Mouse (Mus musculus) heart, embryonic 10.5 days (tissue): Measurements from ENCODE around the gene Pf4. TPM values are rescaled to one million over a fixed set of nuclear protein-coding genes. Genes with fewer than 3 reads are reported as not detected.

Experiments used
- DNase-seq: peaks from one replicate; pipeline ENCODE4 v3.0.0-alpha.2; 2017; ENCODE audit warnings: low spot score
- H3K27ac ChIP-seq: fragments of 300-500 bp; sonication (generic); 2 replicates; pipeline ENCODE4 v1.5.1; 2016; ENCODE audit warnings: mild to moderate bottlenecking
- H3K27me3 ChIP-seq: fragments of 300-500 bp; sonication (generic); 2 replicates; pipeline ENCODE4 v1.6.1; 2016; ENCODE audit warnings: mild to moderate bottlenecking; ENCODE audit not compliant: poor library complexity, insufficient read depth, severe bottlenecking
- H3K36me3 ChIP-seq: fragments of 300-500 bp; sonication (generic); 2 replicates; pipeline ENCODE4 v1.6.1; 2016; ENCODE audit warnings: mild to moderate bottlenecking, moderate library complexity
- H3K4me1 ChIP-seq: fragments of 300-500 bp; sonication (generic); 2 replicates; pipeline ENCODE4 v1.6.1; 2016; ENCODE audit warnings: mild to moderate bottlenecking
- H3K4me3 ChIP-seq: fragments of 300-500 bp; sonication (generic); 2 replicates; pipeline ENCODE4 v1.5.1; 2016; ENCODE audit warnings: mild to moderate bottlenecking, moderate library complexity
- H3K9me3 ChIP-seq: fragments of 300-500 bp; sonication (generic); 2 replicates; pipeline ENCODE4 v1.6.1; 2016; ENCODE audit warnings: mild to moderate bottlenecking, moderate library complexity
- WGBS: fragments of 180-500 bp; shearing (Covaris S2); methylation state at CpG from one replicate; pipeline ENCODE4 v1.1.7; 2016; 5-methylcytosine and 5-hydroxymethylcytosine counted together
- polyA plus RNA-seq: library from polyadenylated mRNA; unstranded; fragments of >200 nt; fragmentation: Nextera tagmentation; extraction: Ambion mirVana; gene quantifications from 2 replicates; pipeline ENCODE4 v1.2.1, GENCODE M21; 2016

The Pf4 gene
- polyA plus RNA-seq, 1 experiment from 2014 or later: 81.1 TPM

DNA sequence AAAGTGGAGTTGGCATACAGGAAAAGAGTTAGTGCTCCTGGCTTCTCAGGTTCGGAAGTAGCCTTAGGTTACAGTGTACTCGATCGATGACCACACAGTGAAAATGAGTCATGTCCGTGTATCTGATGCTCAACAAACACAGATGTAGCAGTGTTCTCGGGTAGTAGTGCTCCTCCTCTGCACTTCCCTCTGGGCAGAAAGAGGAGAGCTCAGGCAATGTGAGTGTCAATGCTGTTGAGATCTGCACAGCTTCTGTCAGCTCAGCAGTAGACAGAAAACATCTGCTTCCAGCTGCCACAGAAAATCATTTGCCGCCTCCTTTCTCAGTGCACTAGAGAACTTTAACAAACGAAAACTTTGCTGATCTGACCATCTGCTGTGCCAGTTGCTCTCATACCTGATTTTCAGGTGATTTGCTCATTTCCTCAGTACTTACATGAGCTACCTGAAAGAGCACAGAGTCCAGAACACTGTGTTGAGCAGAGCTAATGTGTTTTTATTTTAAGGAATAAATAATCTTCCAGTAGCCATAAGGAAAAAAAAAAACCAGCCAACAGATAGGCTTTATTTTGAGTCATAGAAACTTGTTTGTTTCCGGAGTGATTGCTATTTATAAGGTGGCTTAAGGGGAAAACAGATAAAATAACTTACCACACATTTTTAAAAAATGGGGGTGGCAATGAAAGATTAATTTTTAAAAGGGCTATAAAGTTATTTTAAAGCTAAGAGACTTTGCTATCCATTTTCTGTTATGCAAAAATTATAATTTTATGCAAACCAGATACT is 6.2 kb upstream of the Pf4 start:
- no peak for DNase-seq
- H3K27me3 ChIP-seq: peaks cover 8% of the 10 kb centered on the region; the same call in 1 of the 2 replicates
- H3K4me3 ChIP-seq: no peak overlapping the region
- H3K27ac ChIP-seq: no peak overlapping the region
- WGBS: 57% methylated on average over 8 of the region's 8 CpGs
- no peaks in the 10 kb centered on the region for H3K36me3 ChIP-seq
- H3K4me1 ChIP-seq: no peaks in the 10 kb centered on the region
- H3K9me3 ChIP-seq: no peaks in the 10 kb centered on the region

GRCm38 (mm10) chr5:90768218-90768617 is 4.0 kb upstream of the Pf4 start, which contains the start of gene Ppbp:
Ppbp (plus strand) TSS chr5:90768518.
- no peaks in the 10 kb centered on the region for H3K4me1 ChIP-seq
- no peaks in the 10 kb centered on the region for H3K9me3 ChIP-seq
- WGBS: 60% methylated on average over 3 of the region's 3 CpGs
- no peaks in the 10 kb centered on the region for H3K36me3 ChIP-seq
- H3K27me3 ChIP-seq: no peaks in the 10 kb centered on the region; the same call in 1 of the 2 replicates
- H3K4me3 ChIP-seq: no peak within 1 kb of the TSS
- no peak within 1 kb of the TSS for H3K27ac ChIP-seq
- DNase-seq: no peak

DNA sequence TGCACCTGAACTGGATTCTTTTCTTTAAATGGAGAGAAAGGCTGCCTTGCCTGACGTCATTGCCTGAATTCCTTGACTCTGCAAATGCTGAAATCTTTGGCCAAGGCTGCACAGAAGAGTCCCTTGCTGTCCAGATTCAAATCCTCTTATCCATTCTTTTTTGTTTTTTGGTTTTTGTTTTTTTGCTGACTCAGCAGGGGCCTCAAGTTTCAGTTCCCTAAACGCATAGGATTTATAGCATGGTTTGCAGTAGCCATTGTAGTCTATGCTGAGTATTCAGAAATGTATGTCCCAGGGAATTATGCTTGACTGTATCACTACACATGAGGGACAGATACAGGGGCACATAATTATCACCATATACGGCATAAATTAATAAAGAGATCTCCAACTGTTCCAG is 866 bp upstream of the Pf4 start:
- 78% methylated on average over 3 of the region's 3 CpGs for WGBS

DNA sequence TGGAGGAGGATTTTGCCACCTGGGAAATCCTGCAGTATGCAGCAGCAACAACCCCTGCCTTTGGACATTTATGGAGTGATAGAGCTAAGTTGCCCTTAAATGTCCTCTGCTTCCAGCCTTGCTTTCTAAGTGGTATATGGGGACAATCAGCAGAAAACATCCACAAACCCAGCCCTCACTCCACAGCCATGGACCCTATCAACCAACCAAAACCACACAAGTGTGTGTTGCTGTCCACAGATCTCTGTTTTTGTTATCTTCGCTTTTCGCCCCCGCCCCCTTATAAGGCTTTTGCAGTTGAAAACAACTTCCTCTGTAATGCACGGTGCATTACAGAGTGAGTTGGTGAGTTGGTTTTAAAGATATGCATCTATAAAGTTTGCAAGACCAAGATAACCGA is 3.3 kb downstream of the Pf4 start:
- Histone ChIP-seq H3K9me3 (no peaks in the 10 kb centered on the region), H3K27ac (no peak overlapping the region), H3K27me3 (no peaks in the 10 kb centered on the region), H3K36me3 (no peaks in the 10 kb centered on the region), H3K4me3 (no peak overlapping the region), H3K4me1 (no peaks in the 10 kb centered on the region)
- DNase-seq: no peak
- 68% methylated on average over 5 of the region's 5 CpGs for WGBS

More for the DNA sequence above, 866 bp upstream of the Pf4 start:
- no peak overlapping the region for H3K4me3 ChIP-seq
- no peaks in the 10 kb centered on the region; the same call in 1 of the 2 replicates for H3K27me3 ChIP-seq
- no peaks in the 10 kb centered on the region for H3K36me3 ChIP-seq
- H3K9me3 ChIP-seq: no peaks in the 10 kb centered on the region
- H3K4me1 ChIP-seq: no peaks in the 10 kb centered on the region
- H3K27ac ChIP-seq: no peak overlapping the region
- no peak for DNase-seq

GRCm38 (mm10) chr5:90777621-90778020 is 5.4 kb downstream of the Pf4 start:
- WGBS: 86% methylated on average over 10 of the region's 10 CpGs
- Histone ChIP-seq H3K27me3 (no peaks in the 10 kb centered on the region), H3K4me1 (no peaks in the 10 kb centered on the region), H3K27ac (no peak overlapping the region), H3K4me3 (no peak overlapping the region), H3K36me3 (no peaks in the 10 kb centered on the region), H3K9me3 (no peaks in the 10 kb centered on the region)
- DNase-seq: no peak

DNA sequence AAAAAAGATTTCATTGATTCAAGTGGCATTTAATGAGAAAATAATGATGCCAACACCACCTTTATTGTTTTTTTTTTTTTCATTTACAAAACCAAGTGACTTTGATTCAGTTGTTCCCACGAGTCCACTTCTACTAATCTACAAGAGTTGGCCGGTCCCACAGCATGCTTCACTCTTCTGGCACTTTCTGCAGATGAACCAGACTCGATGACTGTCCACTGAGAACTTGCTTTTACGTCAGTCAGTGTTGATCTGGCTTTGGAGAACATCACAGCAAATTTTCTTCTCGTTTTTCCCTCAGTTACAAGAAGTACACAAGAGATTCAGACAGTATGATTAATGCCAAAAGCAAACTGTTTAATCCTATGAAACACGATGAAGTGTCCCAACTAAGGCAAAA is 6.6 kb downstream of the Pf4 start:
- 77% methylated on average over 6 of the region's 6 CpGs for WGBS
- H3K27ac ChIP-seq: no peak overlapping the region
- no peaks in the 10 kb centered on the region for H3K9me3 ChIP-seq
- H3K36me3 ChIP-seq: no peaks in the 10 kb centered on the region
- H3K27me3 ChIP-seq: no peaks in the 10 kb centered on the region
- H3K4me3 ChIP-seq: no peak overlapping the region
- H3K4me1 ChIP-seq: no peaks in the 10 kb centered on the region
- DNase-seq: no peak

DNA sequence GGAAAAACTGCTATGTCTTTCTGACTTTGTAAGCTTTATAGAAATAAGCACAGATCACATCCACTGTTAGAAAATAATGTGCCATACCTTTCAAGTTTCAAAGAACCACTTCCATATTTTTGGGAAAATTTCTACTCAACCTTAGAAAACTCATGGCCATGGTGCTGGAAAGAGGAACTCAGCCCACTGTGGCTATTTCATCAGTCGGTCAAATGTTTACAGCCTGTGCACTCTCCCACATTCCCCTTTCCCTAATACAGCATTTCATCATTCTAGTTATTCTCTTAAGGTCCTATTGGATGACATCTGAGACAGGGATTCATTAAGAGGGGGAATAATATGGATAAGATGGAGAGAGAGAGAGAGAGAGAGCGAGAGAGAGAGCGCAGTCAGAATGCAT is 11.5 kb downstream of the Pf4 start:
- WGBS: 82% methylated on average over 3 of the region's 3 CpGs

GRCm38 (mm10) chr5:90785659-90786588 is 13.7 kb downstream of the Pf4 start, which contains the start of gene Cxcl3:
Cxcl3 (plus strand) TSS chr5:90786103.
- 17% methylated on average over 26 of the region's 26 CpGs for whole genome bisulfite sequencing
- DNase-seq: no peak

More for the DNA sequence above, 11.5 kb downstream of the Pf4 start:
- Histone ChIP-seq H3K9me3 (no peaks in the 10 kb centered on the region), H3K4me3 (no peak overlapping the region), H3K4me1 (peaks cover 6% of the 10 kb centered on the region; the same call in 1 of the 2 replicates), H3K36me3 (no peaks in the 10 kb centered on the region), H3K27me3 (no peaks in the 10 kb centered on the region), H3K27ac (no peak overlapping the region)
- DNase-seq: no peak

GRCm38 (mm10) chr5:90788114-90788513 is 15.9 kb downstream of the Pf4 start:
- Histone ChIP-seq H3K9me3 (no peaks in the 10 kb centered on the region), H3K4me1 (peaks cover 6% of the 10 kb centered on the region; the same call in 1 of the 2 replicates), H3K27ac (no peak overlapping the region), H3K27me3 (no peaks in the 10 kb centered on the region), H3K36me3 (no peaks in the 10 kb centered on the region), H3K4me3 (no peak overlapping the region)
- no peak for DNase-seq
- WGBS: 72% methylated on average over 4 of the region's 4 CpGs

More at GRCm38 (mm10) chr5:90785659-90786588, 13.7 kb downstream of the Pf4 start, which contains the start of gene Cxcl3:
- no peak within 1 kb of the TSS for H3K27ac ChIP-seq
- peaks cover 6% of the 10 kb centered on the region; the same call in 1 of the 2 replicates for H3K4me1 ChIP-seq
- peak within 1 kb of the TSS; percentile 60 for H3K4me3 ChIP-seq
- H3K9me3 ChIP-seq: no peaks in the 10 kb centered on the region
- no peaks in the 10 kb centered on the region for H3K27me3 ChIP-seq
- H3K36me3 ChIP-seq: no peaks in the 10 kb centered on the region

DNA sequence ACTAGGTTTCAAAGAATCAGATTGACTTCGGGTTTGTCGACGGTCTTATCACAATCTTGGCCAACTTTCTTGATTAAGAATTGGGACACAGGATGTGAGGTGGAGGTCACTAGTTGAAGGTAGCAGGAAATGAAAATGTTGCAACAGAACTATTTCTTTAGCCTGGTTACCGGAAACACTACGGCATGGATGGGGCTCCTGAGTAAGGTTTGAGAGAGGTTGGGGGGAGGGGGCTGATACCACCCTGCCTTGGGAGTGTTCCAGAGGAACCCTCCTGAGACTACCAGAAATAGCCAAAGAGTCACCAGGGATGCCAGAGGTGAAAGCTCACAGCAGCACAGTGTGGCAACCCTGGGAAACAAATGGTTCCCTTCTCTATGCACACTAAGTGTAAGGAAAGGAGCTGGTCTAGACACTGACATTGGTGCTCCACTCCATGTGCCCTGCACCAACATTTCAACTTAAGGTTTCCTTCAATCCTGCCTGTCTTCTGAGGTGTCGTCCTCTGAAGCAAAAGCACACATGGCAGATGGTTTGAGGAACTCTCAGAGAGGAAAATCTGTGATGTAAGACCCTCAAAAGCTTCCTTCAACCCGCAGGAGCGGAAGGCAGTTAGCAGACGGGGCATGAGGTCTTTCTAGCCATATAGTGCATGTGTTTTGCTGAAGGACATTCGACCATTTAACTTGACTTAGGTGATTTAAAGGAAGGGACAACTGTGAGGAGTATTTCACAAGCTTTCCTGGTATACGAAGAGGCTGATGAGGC is 17.3 kb downstream of the Pf4 start:
- H3K4me3 ChIP-seq: no peak overlapping the region
- no peaks in the 10 kb centered on the region for H3K36me3 ChIP-seq
- peaks cover 6% of the 10 kb centered on the region; the same call in 1 of the 2 replicates for H3K4me1 ChIP-seq
- H3K27me3 ChIP-seq: no peaks in the 10 kb centered on the region
- H3K27ac ChIP-seq: no peak overlapping the region
- WGBS: 73% methylated on average over 11 of the region's 11 CpGs
- no peak for DNase-seq
- H3K9me3 ChIP-seq: no peaks in the 10 kb centered on the region

DNA sequence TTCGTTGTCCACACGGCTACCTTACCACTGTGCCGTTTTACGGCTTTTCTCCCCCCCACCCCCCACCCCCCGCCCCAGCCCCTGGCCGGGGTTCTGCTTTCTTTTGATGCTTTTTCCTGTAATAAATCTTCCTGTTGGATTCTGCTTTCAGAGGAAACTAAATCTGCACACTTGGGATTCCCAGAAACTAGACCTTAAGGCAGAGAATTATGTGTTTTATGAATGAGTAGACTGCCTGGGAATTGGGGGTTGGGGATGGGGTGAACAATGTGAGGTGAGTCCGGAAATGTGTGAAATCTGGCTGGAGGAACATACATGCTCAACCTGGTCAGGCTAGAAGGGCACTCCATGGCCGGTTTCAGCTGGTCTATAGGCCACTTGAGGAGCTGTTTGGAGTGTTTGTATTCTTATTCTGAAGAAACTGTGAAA is 17.9 kb downstream of the Pf4 start:
- H3K4me3 ChIP-seq: no peak overlapping the region
- 81% methylated on average over 8 of the region's 8 CpGs for WGBS
- no peak overlapping the region for H3K27ac ChIP-seq
- H3K9me3 ChIP-seq: no peaks in the 10 kb centered on the region
- H3K36me3 ChIP-seq: no peaks in the 10 kb centered on the region
- no peak for DNase-seq
- H3K4me1 ChIP-seq: peaks cover 6% of the 10 kb centered on the region; the same call in 1 of the 2 replicates
- no peaks in the 10 kb centered on the region for H3K27me3 ChIP-seq

GRCm38 (mm10) chr5:90794195-90794625 is 22.0 kb downstream of the Pf4 start, which contains the start of gene Cxcl15:
Cxcl15 (plus strand) TSS chr5:90794534.
- 75% methylated on average over 5 of the region's 5 CpGs for WGBS
- Histone ChIP-seq H3K27me3 (no peaks in the 10 kb centered on the region), H3K4me3 (no peak within 1 kb of the TSS), H3K4me1 (no peaks in the 10 kb centered on the region), H3K9me3 (no peaks in the 10 kb centered on the region), H3K27ac (no peak within 1 kb of the TSS), H3K36me3 (no peaks in the 10 kb centered on the region)
- no peak for DNase-seq
